Mouse (Mus musculus) common myeloid progenitor, adult 5-6 weeks (primary cell): ENCODE data around the gene Crocc2. TPM values are rescaled to one million over a fixed set of nuclear protein-coding genes. Genes with fewer than 3 reads are reported as not detected.
A peak's percentile ranks its signal among the peaks of the same experiment; 100 is the strongest.

ENCODE experiments used
- ATAC-seq: replicated peaks from 2 replicates; pipeline ENCODE4 v1.8.0; 2016; ENCODE audit warnings: low read depth, mild to moderate bottlenecking, moderate TSS enrichment, inconsistent platforms; ENCODE audit not compliant: poor library complexity, severe bottlenecking
- total RNA-seq: library from RNA; stranded (forward); fragments of 200-1000, 187-1606 nt; gene quantifications from 2 replicates; pipeline ENCODE4 v1.2.3, GENCODE M21; 2017

The Crocc2 gene
- total RNA-seq, 1 experiment from 2014 or later, result not detected

DNA sequence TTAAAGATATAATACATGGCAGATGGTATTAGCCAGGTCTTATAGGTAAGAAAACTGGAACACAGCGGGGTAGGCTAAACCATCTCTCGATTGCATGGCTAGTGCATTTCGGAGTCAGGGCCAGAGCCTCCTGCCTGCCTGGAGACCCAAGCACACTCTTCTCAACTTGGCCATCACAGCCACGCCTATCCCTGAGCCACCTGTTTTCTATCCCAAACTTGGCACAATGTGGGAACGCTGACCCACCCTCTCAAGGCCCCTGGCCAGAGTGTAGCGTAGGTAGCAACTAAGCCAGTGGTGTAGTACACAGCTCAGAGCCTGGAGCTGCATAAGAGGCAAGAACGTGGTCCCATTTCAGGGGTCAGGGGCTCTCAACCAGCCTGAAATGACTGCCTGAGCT is 87.2 kb downstream of the Crocc2 start:
- no peak for ATAC-seq

DNA sequence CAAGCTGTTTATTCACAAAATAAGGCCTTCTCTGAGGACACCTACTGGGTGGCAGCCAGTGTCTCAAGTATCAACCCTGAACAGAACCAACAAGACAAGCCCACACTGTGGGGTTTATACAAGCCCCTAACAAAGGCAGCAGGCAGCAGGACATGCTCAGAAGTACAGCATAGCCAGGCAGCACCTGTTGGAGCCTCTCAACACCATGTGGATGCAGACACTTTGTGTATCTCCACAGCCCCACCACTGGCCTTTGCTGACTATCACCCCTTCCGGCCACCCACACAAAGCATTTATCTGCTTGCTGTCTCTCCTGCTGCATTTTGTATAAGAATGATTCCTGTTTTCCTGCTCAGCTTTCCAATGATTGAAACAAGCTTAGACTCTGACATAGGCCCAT is 89.0 kb downstream of the Crocc2 start:
- ATAC-seq, result no peak

DNA sequence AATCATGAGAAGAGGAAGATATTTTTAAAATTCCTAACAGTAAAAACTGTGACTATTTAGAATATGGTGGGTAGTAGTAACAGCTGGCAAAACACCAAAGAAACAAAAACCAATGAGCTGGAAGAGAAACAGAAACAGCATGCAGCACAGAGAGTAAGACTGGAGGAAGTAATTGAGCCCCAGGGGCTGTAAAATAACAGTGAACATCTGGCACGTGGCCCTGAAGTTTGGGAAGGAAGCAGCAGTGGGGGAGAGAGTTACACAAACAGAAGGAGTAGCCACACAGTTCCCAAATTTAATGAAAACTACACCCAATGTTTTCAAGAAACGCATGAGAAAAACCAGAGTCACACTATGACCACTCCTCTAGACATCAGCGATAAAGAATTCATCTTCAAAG is 98.7 kb downstream of the Crocc2 start:
- no peak for ATAC-seq

GRCm38 (mm10) chr1:93268246-93268645 is 99.7 kb downstream of the Crocc2 start:
- ATAC-seq, result no peak

- ATAC-seq, result no peak
These were observed 102.2 kb downstream of the Crocc2 start for GRCm38 (mm10) chr1:93270516-93271240.

GRCm38 (mm10) chr1:93271751-93272150 is 103.2 kb downstream of the Crocc2 start:
- ATAC-seq, result no peak

DNA sequence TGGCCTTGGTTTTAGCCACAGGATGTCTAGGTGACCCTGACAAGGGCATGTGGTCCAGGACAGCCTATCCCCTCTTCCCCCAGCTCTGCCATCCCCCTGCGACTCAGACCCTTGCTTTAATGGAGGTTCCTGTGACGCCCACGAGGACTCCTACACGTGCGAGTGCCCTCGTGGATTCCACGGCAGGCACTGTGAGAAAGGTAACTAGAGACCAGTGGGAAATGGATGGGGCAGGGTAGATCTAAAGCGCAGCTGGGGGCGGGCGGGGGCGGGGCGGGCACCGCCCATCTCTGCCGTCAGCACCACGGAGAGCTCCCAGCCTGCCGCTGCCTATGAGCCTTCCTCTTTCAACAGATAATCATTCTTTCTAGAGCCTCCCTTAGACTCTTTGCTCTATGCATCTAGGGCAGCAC is 103.9 kb downstream of the Crocc2 start:
- ATAC-seq, result peak; percentile 93

DNA sequence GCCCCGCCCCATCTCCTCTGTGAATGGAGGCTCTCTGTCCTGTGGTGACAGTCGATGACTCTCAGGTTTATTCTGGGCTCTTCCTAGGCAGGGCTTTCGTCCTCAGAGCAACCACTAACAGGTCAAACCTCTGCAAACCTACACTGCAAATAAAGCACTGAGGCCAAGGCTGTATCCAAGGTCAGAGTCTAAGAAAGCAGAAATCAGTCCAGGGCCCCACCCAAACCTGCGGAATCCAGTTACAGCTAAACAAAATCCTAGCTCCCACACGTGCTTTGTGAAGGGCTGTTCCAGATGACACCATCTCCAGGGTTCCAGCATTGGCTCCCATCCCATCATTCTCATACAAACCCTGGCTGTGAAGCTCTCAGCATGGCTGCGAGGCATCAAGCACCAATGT is 107.0 kb downstream of the Crocc2 start:
- ATAC-seq, result no peak

DNA sequence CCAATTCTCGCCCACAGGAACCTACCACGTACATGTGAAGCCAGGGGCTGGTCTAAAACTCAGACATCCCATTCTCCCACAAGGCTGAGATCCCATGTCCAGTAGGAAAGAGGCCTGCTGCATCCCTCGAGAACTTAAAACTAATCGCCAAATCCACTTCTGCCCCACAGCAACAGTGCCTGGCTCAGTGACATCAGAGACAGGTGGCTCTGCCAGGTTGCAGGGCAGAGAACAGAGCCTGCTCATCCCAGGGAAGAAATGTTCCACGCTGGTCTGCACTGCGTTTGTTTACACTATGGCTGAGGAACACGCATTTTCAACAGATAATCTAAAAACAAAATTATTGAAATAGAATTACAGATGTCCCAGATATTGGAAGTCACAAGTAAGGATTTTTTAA is 108.5 kb downstream of the Crocc2 start:
- ATAC-seq, result no peak

Other genes with a start within 250 kb of the Crocc2 start
- 8.1 and 11.4 TPM in 2 replicates for gene Capn10, start 234.3 kb upstream of the Crocc2 start, total RNA-seq
- gene Gpr35, start 217.9 kb upstream of the Crocc2 start, total RNA-seq, result 0.46 and 0.78 TPM in 2 replicates
- not detected in 2 replicates for gene Aqp12, start 162.4 kb upstream of the Crocc2 start, total RNA-seq
- gene Kif1a, start 66.8 kb upstream of the Crocc2 start, total RNA-seq, result not detected in 2 replicates
- gene Agxt, start 33.5 kb upstream of the Crocc2 start, total RNA-seq, result not detected in 2 replicates
- not detected in 2 replicates for gene 2310007B03Rik, start 7.8 kb upstream of the Crocc2 start, total RNA-seq
- 0.18 and 0.24 TPM in 2 replicates for gene Sned1, start 67.1 kb downstream of the Crocc2 start, total RNA-seq
- 15.4 and 23.1 TPM in 2 replicates for gene Mterf4, start 137.2 kb downstream of the Crocc2 start, total RNA-seq
- gene Ppp1r7, start 174.1 kb downstream of the Crocc2 start, total RNA-seq, result 51.3 and 53.9 TPM in 2 replicates
- 13.4 and 21.1 TPM in 2 replicates for gene Pask, start 174.8 kb downstream of the Crocc2 start, total RNA-seq
- gene Ano7, start 205.2 kb downstream of the Crocc2 start, total RNA-seq, result 0.23 TPM in 1 of 2 replicates, not detected in the other